Mouse (Mus musculus): ENCODE measurements around the gene Lonp1. TPM values are rescaled to one million over a fixed set of nuclear protein-coding genes. Genes with fewer than 3 reads are reported as not detected.
"Not testable (repeated sequence)": the region's sequence is repeated elsewhere in the genome, so short reads cannot be mapped to it uniquely, and the experiment has no call there.

The Lonp1 gene
- polyA plus RNA-seq, 1 experiment from 2014 or later: 59.0 TPM

DNA sequence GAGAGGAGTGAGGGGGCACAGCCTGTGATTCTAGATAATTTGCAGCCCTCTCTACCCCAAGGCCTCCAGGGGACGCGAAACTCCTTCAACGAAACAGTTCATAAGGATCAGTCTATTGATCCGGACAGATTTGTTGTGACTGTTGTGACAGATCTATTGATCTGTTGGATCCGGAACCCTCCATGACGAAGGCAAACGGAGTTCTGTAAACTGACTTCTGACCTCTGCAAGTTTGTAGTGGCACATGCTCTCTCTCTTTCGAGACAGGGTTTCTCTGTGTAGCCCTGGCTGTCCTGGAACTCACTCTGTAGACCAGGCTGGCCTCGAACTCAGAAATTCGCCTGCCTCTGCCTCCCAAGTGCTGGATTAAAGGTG lies 14.1 kb downstream of the Lonp1 start:
- H3K4me3 ChIP-seq (ENCODE audit: control insufficient read depth in 1 of 2, insufficient read depth in 1 of 2, low read depth in 1 of 2, low read length in 2 of 2); H3K9me3 ChIP-seq (ENCODE audit: control insufficient read depth, low read length); H3K27ac ChIP-seq (replicated peaks in 1 of 2; ENCODE audit: control insufficient read depth in 1 of 2, insufficient read depth in 1 of 2, low read depth in 2 of 2, low read length in 2 of 2); H3K9ac ChIP-seq (ENCODE audit: low read length); H3K27me3 ChIP-seq (ENCODE audit: control insufficient read depth, insufficient read depth, low read length); ATAC-seq (ENCODE audit: insufficient number of reproducible peaks, insufficient read depth, low FRiP score, low read depth): not testable (repeated sequence)
- Histone ChIP-seq H3K36me3 (ENCODE audit: control insufficient read depth, insufficient read depth, low read length) (peaks cover 43% of the 10 kb centered on the region), H3K4me1 (ENCODE audit: control insufficient read depth in 2 of 2, insufficient read depth in 2 of 2, low read length in 2 of 2) (peaks cover 8 to 28% of the 10 kb centered on the region in 2 experiments), H3K4me2 (ENCODE audit: low read length) (0 out of 2 replicates have a peak overlapping the region, but pooled peaks have one; percentile 13)
- WGBS: 72% methylated on average over 10 of the region's 10 CpGs

DNA sequence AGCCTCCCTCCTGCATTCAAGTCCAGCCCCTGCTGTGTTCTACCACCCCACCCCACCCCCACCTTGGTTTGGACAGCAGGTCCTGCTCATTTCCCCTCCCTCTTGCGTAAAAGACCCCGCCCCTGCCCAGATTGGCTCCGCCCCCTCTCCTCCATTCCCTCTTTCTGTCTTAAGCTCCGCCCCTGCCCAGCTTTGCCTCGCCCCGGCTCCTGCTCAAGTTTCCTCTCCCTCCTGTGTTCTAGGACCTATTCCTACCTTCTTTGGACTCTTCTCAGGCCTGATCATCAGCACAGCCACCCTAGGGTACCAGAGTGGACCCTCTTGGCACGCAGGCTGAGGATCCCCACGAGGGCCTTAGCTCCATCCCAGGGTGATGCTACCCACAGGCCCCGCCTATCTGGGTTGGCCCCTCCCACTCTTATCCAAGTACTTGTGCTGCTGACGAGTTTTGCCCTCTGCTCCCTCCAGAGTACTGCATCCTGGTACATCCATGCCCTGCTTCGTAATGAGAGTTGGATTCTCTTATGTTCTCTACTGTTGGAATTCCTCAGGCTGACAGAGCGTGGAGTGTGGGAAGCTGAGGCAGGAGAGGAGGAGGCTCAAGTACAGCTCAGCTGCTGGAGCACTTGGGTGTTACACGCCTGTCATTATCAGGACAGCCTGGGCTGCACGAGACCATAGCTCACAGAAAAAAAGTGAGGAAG lies 14.7 kb downstream of the Lonp1 start:
- no peak for ATAC-seq (ENCODE audit: insufficient number of reproducible peaks, insufficient read depth, low FRiP score, low read depth)
- H3K36me3 ChIP-seq (ENCODE audit: control insufficient read depth, insufficient read depth, low read length): peaks cover 43% of the 10 kb centered on the region
- H3K9me3 ChIP-seq (ENCODE audit: control insufficient read depth, low read length): no peaks in the 10 kb centered on the region
- H3K4me3 ChIP-seq (ENCODE audit: control insufficient read depth in 1 of 2, insufficient read depth in 1 of 2, low read depth in 1 of 2, low read length in 2 of 2): no peak overlapping the region
- peaks cover 8 to 28% of the 10 kb centered on the region in 2 experiments for H3K4me1 ChIP-seq (ENCODE audit: control insufficient read depth in 2 of 2, insufficient read depth in 2 of 2, low read length in 2 of 2)
- 18% methylated on average over 14 of the region's 14 CpGs for WGBS
- no peak overlapping the region for H3K27ac ChIP-seq (replicated peaks in 1 of 2; ENCODE audit: control insufficient read depth in 1 of 2, insufficient read depth in 1 of 2, low read depth in 2 of 2, low read length in 2 of 2)
- H3K27me3 ChIP-seq (ENCODE audit: control insufficient read depth, insufficient read depth, low read length): no peaks in the 10 kb centered on the region
- no peak overlapping the region for H3K9ac ChIP-seq (ENCODE audit: low read length)
- 0 out of 2 replicates have a peak overlapping the region, but pooled peaks have one; percentile 13 for H3K4me2 ChIP-seq (ENCODE audit: low read length)

DNA sequence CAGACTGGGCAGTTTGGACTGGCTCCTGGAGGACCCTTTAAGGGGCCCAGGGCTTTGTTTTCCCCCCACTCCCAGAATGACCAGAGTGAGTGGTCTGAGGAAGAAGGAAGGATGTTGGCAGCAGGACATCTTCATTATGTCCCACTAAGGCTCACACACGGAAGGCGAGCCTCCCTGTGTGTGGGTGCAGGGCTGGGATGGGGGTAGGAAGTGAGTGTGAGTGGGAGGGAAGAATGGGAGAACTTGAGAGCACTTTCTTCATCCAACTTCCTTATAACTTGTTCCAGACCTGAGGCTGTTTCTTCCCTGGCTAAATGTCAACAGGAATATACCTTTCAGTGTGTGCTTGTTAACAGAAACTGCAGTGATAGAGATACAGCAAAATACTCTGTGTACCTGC lies 15.4 kb downstream of the Lonp1 start:
- Histone ChIP-seq H3K4me3 (ENCODE audit: control insufficient read depth in 1 of 2, insufficient read depth in 1 of 2, low read depth in 1 of 2, low read length in 2 of 2) (no peak overlapping the region), H3K9ac (ENCODE audit: low read length) (no peak overlapping the region), H3K4me1 (ENCODE audit: control insufficient read depth in 2 of 2, insufficient read depth in 2 of 2, low read length in 2 of 2) (peaks cover 8 to 28% of the 10 kb centered on the region in 2 experiments), H3K36me3 (ENCODE audit: control insufficient read depth, insufficient read depth, low read length) (peaks cover 43% of the 10 kb centered on the region), H3K27me3 (ENCODE audit: control insufficient read depth, insufficient read depth, low read length) (no peaks in the 10 kb centered on the region), H3K27ac (replicated peaks in 1 of 2; ENCODE audit: control insufficient read depth in 1 of 2, insufficient read depth in 1 of 2, low read depth in 2 of 2, low read length in 2 of 2) (no peak overlapping the region), H3K9me3 (ENCODE audit: control insufficient read depth, low read length) (no peaks in the 10 kb centered on the region), H3K4me2 (ENCODE audit: low read length) (no peak overlapping the region)
- 65% methylated on average over 2 of the region's 2 CpGs for WGBS
- no peak for ATAC-seq (ENCODE audit: insufficient number of reproducible peaks, insufficient read depth, low FRiP score, low read depth)

DNA sequence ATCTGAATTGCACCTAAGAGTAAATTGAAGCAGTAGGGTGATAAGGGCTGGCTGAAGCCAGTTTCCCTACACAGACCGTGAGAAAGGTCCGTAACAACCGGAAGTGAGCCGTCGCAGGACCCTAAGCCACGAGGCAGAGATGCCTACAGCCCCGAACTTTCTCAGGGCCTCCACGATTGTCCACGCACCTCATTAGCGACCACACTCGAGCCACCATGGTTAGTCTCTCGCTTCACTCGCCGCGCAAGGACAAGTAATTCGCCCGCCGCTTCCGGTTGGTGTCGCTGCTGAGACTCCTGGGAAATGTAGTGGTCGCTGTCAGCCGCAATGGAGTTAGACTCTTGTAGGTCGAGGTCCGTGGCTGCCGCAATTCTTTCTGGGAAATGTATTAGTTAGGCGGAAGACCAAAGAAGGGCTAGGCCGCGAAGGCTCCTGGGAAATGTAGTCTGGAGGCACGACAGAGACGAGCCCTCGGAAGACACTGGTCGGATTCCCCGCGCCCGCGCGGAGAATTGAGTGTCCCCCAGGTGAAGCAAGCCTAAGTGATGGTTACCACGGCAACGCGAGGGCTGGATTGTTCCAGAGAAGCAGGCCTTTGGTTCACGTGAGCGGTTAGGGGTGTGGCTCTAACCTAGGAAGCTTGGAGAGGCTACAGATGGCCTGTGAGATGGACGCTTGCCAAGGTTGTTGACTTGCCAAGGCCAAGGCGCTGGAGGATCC lies 17.1 kb downstream of the Lonp1 start, which contains the start of gene 2410015M20Rik:
2410015M20Rik (minus strand) TSS at position 320 of the 720 bp plus-strand sequence.
- H3K36me3 ChIP-seq (ENCODE audit: control insufficient read depth, insufficient read depth, low read length): peaks cover 43% of the 10 kb centered on the region

DNA sequence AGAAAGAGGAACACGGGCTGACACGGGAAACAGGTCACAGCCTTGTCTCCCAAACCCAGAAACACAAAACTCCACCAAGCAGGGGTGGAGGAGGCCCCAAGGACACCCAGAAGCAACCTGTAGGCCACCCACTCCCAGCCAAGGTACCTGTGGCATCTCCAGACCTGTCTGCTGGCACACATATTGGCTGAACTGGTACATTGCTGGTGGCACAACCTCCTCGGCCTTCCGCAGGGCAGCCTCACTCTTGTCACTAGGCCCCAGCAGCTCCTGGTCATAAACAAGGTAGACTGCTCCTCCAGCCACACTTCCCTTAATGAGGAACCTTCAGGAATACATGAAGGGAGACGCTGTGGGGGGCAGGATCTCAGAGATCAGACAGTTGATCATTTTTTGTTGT lies 18.0 kb downstream of the Lonp1 start:
- no peaks in the 10 kb centered on the region for H3K27me3 ChIP-seq (ENCODE audit: control insufficient read depth, insufficient read depth, low read length)
- peak overlapping the region; percentile 73 to 95 for H3K4me3 ChIP-seq (ENCODE audit: control insufficient read depth in 1 of 2, insufficient read depth in 1 of 2, low read depth in 1 of 2, low read length in 2 of 2)
- H3K9ac ChIP-seq (ENCODE audit: low read length): peak overlapping the region; percentile 89
- H3K4me2 ChIP-seq (ENCODE audit: low read length): peak overlapping the region; percentile 71
- peak overlapping the region in 1 of 2 experiments; percentile 53; a peak in 2 of 4 replicates for H3K27ac ChIP-seq (replicated peaks in 1 of 2; ENCODE audit: control insufficient read depth in 1 of 2, insufficient read depth in 1 of 2, low read depth in 2 of 2, low read length in 2 of 2)
- H3K36me3 ChIP-seq (ENCODE audit: control insufficient read depth, insufficient read depth, low read length): peaks cover 47% of the 10 kb centered on the region
- no peak for ATAC-seq (ENCODE audit: insufficient number of reproducible peaks, insufficient read depth, low FRiP score, low read depth)
- peaks cover 5 to 15% of the 10 kb centered on the region in 2 experiments for H3K4me1 ChIP-seq (ENCODE audit: control insufficient read depth in 2 of 2, insufficient read depth in 2 of 2, low read length in 2 of 2)
- 36% methylated on average over 5 of the region's 5 CpGs for WGBS
- no peaks in the 10 kb centered on the region for H3K9me3 ChIP-seq (ENCODE audit: control insufficient read depth, low read length)

More for the DNA sequence above, 17.1 kb downstream of the Lonp1 start, which contains the start of gene 2410015M20Rik:
- ATAC-seq (ENCODE audit: insufficient number of reproducible peaks, insufficient read depth, low FRiP score, low read depth): peak; percentile 83
- H3K27ac ChIP-seq (replicated peaks in 1 of 2; ENCODE audit: control insufficient read depth in 1 of 2, insufficient read depth in 1 of 2, low read depth in 2 of 2, low read length in 2 of 2): peak within 1 kb of the TSS; percentile 53 to 76
- H3K4me3 ChIP-seq (ENCODE audit: control insufficient read depth in 1 of 2, insufficient read depth in 1 of 2, low read depth in 1 of 2, low read length in 2 of 2): peak within 1 kb of the TSS; percentile 73 to 95
- H3K4me2 ChIP-seq (ENCODE audit: low read length): peak within 1 kb of the TSS; percentile 71
- peak within 1 kb of the TSS; percentile 89 for H3K9ac ChIP-seq (ENCODE audit: low read length)
- H3K27me3 ChIP-seq (ENCODE audit: control insufficient read depth, insufficient read depth, low read length): no peaks in the 10 kb centered on the region
- under 1% methylated on average over 44 of the region's 44 CpGs for WGBS
- peaks cover 8 to 20% of the 10 kb centered on the region in 2 experiments for H3K4me1 ChIP-seq (ENCODE audit: control insufficient read depth in 2 of 2, insufficient read depth in 2 of 2, low read length in 2 of 2)
- no peaks in the 10 kb centered on the region for H3K9me3 ChIP-seq (ENCODE audit: control insufficient read depth, low read length)

DNA sequence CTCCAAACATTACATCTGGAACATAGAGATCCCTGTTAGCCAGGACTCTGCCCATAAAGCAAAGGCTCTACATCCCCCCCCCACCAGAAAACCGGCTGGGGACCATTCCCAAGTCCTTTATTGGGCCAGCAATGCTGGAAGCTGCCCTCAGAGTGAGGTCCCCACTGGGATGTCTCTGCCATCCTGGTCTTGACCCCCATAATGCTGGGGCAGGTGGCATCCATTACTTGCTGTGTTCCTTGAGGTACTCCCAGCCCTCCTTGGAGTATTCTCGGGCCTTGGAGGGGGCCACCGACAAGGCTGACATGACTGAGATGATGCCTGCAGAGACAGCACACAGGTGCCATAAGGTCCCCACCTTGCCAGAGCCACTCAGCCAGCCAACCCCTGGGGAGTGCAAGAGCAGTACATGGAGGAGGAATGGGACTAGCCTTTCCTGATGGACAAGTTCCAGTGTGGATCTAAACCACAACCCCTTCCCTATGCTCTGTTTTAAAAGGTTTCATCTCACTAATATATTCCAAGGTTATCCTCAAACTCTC lies 19.1 kb downstream of the Lonp1 start:
- H3K27ac ChIP-seq (replicated peaks in 1 of 2; ENCODE audit: control insufficient read depth in 1 of 2, insufficient read depth in 1 of 2, low read depth in 2 of 2, low read length in 2 of 2): no peak overlapping the region
- H3K36me3 ChIP-seq (ENCODE audit: control insufficient read depth, insufficient read depth, low read length): peaks cover 58% of the 10 kb centered on the region
- H3K9me3 ChIP-seq (ENCODE audit: control insufficient read depth, low read length): no peaks in the 10 kb centered on the region
- peaks cover 5 to 15% of the 10 kb centered on the region in 2 experiments for H3K4me1 ChIP-seq (ENCODE audit: control insufficient read depth in 2 of 2, insufficient read depth in 2 of 2, low read length in 2 of 2)
- no peak overlapping the region for H3K9ac ChIP-seq (ENCODE audit: low read length)
- no peak overlapping the region for H3K4me3 ChIP-seq (ENCODE audit: control insufficient read depth in 1 of 2, insufficient read depth in 1 of 2, low read depth in 1 of 2, low read length in 2 of 2)
- no peak overlapping the region for H3K4me2 ChIP-seq (ENCODE audit: low read length)
- no peaks in the 10 kb centered on the region for H3K27me3 ChIP-seq (ENCODE audit: control insufficient read depth, insufficient read depth, low read length)
- 77% methylated on average over 3 of the region's 3 CpGs for WGBS
- no peak for ATAC-seq (ENCODE audit: insufficient number of reproducible peaks, insufficient read depth, low FRiP score, low read depth)

DNA sequence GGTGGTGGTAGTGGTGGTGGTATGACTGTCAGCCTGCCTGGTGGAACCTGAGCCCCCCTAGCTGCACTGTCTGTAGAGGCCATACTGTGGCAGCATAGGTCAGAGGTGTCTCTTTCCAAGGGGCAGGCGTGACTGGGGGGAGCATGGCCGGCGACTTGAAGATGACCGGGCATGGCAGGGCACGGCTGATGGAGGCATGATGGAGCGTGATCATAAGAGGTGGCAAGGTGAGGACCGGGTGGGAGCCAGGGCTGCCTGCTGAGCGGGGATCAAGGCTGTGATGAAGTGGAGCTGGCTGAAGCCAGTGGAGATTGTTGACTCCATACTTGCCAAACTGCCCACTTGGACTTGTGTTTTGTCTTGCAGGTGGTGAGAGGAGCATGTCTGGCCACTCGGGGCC lies 21.3 kb downstream of the Lonp1 start:
- H3K9me3 ChIP-seq (ENCODE audit: control insufficient read depth, low read length): no peaks in the 10 kb centered on the region
- WGBS: 80% methylated on average over 9 of the region's 9 CpGs
- no peak overlapping the region for H3K4me3 ChIP-seq (ENCODE audit: control insufficient read depth in 1 of 2, insufficient read depth in 1 of 2, low read depth in 1 of 2, low read length in 2 of 2)
- H3K4me1 ChIP-seq (ENCODE audit: control insufficient read depth in 2 of 2, insufficient read depth in 2 of 2, low read length in 2 of 2): peaks cover 5 to 14% of the 10 kb centered on the region in 2 experiments
- H3K27ac ChIP-seq (replicated peaks in 1 of 2; ENCODE audit: control insufficient read depth in 1 of 2, insufficient read depth in 1 of 2, low read depth in 2 of 2, low read length in 2 of 2): no peak overlapping the region
- ATAC-seq (ENCODE audit: insufficient number of reproducible peaks, insufficient read depth, low FRiP score, low read depth): no peak
- peaks cover 79% of the 10 kb centered on the region for H3K36me3 ChIP-seq (ENCODE audit: control insufficient read depth, insufficient read depth, low read length)
- H3K4me2 ChIP-seq (ENCODE audit: low read length): no peak overlapping the region
- no peaks in the 10 kb centered on the region for H3K27me3 ChIP-seq (ENCODE audit: control insufficient read depth, insufficient read depth, low read length)
- no peak overlapping the region for H3K9ac ChIP-seq (ENCODE audit: low read length)

Measured in heart, embryonic 14.5 days (tissue).